Mouse (Mus musculus): Measurements from ENCODE around the gene Gatad2b. TPM values are rescaled to one million over a fixed set of nuclear protein-coding genes. Genes with fewer than 3 reads are reported as not detected.
A peak's percentile ranks its signal among the peaks of the same experiment; 100 is the strongest.
"Not testable (repeated sequence)": the region's sequence is repeated elsewhere in the genome, so short reads cannot be mapped to it uniquely, and the experiment has no call there.

Gene Gatad2b
- polyA plus RNA-seq (2012; rRNA removed) = 9.0 and 15.1 TPM in 2 replicates

DNA sequence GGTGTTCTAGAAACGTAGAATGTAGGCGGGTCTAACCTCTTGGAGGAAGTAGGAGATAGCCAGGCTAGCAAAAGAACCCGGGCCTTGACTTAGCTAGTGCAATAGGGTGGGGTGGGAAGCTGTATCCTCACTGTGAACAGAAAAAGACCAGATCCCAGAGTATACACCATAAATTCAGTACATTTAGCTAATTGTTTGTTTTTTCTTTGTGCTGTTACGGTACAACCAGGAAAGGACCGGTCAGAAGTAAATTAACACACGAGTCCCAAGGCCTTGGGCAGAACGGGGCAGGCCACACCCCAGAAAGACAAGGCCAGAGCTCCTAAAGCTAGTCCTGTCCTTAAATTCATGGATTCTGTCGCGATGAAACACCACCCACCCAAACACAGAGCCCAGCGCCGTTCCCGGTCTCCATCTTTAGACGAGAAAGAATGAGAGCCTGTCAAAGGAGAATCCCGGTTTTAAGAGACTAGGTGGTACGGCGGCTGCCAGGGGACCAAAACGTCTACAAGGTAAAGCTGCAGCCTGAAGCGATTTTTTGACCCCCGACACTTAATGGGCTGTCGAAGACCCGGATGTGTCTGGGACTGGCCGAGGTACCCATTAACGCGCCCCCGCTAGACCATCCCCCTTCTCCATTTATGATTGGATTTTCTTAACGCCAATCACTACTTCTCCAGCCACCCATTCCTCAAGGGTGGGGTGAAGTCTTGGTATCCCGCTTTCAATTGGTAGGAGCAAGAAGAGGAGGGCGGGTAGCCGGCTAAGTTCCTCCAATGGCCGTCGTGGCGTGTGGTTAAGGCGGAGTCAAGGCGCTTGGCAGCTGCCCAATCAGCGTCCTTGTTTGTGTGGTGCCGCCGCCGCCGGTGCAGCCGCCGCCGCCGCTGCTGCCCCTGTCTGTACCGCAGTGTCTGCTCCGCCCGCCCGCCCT lies at the start of gene Gatad2b:
TSS of gene Gatad2b (plus strand) at position 834 of the 931 bp plus-strand sequence.
- peak; percentile 49; the same call in 1 of the 2 replicates for TF ChIP-seq POLR2A (IDR thresholded peaks at IDR 0.05; ENCODE audit: low read depth, low read length)
- no peak for TF ChIP-seq CTCF (IDR thresholded peaks at IDR 0.05; ENCODE audit: extremely low read depth, insufficient read length, insufficient replicate concordance, low read depth, low read length)
- H3K27ac ChIP-seq (ENCODE audit: insufficient read depth, low read depth, low read length) = peak within 1 kb of the TSS; percentile 91
- H3K27me3 ChIP-seq (ENCODE audit: control insufficient read depth, insufficient read depth, low read length) = no peaks in the 10 kb centered on the region
- H3K4me1 ChIP-seq (ENCODE audit: control insufficient read depth, insufficient read depth, insufficient read length, low read length) = peaks cover 3% of the 10 kb centered on the region
- H3K4me3 ChIP-seq (ENCODE audit: low read depth, low read length) = peak within 1 kb of the TSS; percentile 76
- under 1% methylated on average over 46 of the region's 47 CpGs for WGBS
- no peaks in the 10 kb centered on the region; the same call in 1 of the 2 replicates for H3K36me3 ChIP-seq (ENCODE audit: control insufficient read depth, insufficient read depth, low read length)

DNA sequence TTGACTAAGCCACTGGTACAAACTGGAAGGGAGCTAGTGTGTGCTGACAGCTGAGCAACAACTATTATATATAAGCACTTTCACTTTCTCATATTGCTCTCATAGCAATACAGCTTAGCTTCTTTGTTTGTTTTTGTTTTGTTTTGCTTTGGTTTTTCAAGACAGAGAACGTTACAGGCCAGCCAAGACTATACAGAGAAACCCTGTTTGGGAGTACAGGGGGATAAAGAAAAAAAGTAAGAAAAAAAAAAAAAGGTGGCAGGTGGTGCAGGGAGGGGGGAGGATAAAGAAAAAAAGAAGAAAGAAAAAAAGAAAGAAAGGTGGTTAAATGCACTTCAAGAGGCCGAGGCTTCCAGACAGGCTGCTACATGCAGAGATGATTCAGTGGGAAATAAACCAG lies 47.6 kb upstream of the Gatad2b start:
- WGBS = 54% methylated on average over 2 of the region's 2 CpGs
- Histone ChIP-seq H3K27me3 (ENCODE audit: control insufficient read depth, insufficient read depth, low read length) (no peaks in the 10 kb centered on the region), H3K4me1 (ENCODE audit: control insufficient read depth, insufficient read depth, insufficient read length, low read length) (peaks cover 14% of the 10 kb centered on the region; the same call in 1 of the 2 replicates), H3K36me3 (ENCODE audit: control insufficient read depth, insufficient read depth, low read length) (peaks cover 5% of the 10 kb centered on the region), H3K27ac (ENCODE audit: insufficient read depth, low read depth, low read length) (no peak overlapping the region), H3K4me3 (ENCODE audit: low read depth, low read length) (no peak overlapping the region)
- TF ChIP-seq POLR2A (IDR thresholded peaks at IDR 0.05; ENCODE audit: low read depth, low read length) (no peak), CTCF (IDR thresholded peaks at IDR 0.05; ENCODE audit: extremely low read depth, insufficient read length, insufficient replicate concordance, low read depth, low read length) (no peak)

DNA sequence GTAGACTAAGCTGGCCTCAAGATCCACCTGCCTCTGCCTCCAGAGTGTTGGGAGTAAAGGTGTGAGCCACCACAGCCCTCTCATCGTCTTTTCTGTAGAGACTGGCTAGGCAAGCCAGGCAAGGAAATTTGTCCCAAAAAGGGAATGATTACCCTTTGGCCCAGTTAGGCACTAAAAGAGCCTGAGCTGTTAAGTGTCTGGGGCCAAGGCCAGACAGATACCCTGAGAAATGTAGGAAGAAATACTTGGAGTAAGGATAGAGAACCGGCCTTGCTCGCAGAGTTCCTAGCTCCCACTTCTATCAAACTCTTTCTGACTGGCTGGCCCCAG lies 45.4 kb upstream of the Gatad2b start:
- TF ChIP-seq POLR2A (IDR thresholded peaks at IDR 0.05; ENCODE audit: low read depth, low read length) = no peak
- peak; percentile 13; the same call in 1 of the 2 replicates for TF ChIP-seq CTCF (IDR thresholded peaks at IDR 0.05; ENCODE audit: extremely low read depth, insufficient read length, insufficient replicate concordance, low read depth, low read length)
- peaks cover 18% of the 10 kb centered on the region for H3K36me3 ChIP-seq (ENCODE audit: control insufficient read depth, insufficient read depth, low read length)

DNA sequence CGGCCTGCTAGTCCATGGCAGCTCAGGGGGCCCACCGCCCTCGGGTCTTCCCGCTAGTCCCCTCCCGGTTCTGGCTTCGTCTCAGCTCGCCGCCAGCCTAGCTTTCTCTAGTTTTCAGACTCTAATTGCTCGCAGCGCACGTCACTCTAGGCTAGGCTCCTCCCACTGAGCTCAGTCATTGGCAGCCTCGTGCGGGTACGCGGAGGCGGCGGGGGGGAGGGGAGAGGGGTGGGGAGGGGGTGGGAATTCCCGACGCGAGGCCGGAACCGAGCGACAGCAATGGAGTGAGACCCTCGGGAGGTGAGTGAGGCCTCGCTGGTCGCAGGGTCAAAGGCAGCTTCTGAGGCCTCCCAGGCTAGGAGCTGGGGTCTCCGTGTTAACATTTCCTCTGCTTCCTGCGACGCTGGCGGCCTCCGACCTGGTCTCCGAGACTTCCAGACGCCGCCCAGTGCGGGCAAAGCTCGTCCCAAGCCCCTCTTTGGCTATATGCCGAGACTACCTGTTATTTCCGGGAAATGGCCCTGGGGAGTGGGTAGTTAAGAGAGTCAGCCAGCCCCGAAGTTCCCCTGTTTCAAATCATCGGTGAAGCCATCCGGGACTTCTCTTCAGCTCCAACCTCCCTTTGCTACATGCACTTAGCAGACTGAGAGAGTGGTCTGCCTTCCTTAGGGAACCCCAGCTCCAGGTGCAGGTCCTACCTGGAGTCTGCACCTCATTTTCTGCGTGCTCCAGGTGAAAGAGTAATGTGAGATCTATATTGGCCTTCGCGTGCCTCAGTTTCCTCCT lies 44.8 kb upstream of the Gatad2b start, which contains the start of gene Slc39a1:
TSS of gene Slc39a1 (plus strand) at position 213 of the 786 bp plus-strand sequence.
- Histone ChIP-seq H3K36me3 (ENCODE audit: control insufficient read depth, insufficient read depth, low read length) (peaks cover 18% of the 10 kb centered on the region), H3K4me3 (ENCODE audit: low read depth, low read length) (peak within 1 kb of the TSS; percentile 79), H3K27me3 (ENCODE audit: control insufficient read depth, insufficient read depth, low read length) (no peaks in the 10 kb centered on the region), H3K27ac (ENCODE audit: insufficient read depth, low read depth, low read length) (peak within 1 kb of the TSS; percentile 89), H3K4me1 (ENCODE audit: control insufficient read depth, insufficient read depth, insufficient read length, low read length) (peaks cover 6% of the 10 kb centered on the region; the same call in 1 of the 2 replicates)
- under 1% methylated on average over 44 of the region's 44 CpGs for WGBS
- TF ChIP-seq POLR2A (IDR thresholded peaks at IDR 0.05; ENCODE audit: low read depth, low read length) (peak; percentile 83), CTCF (IDR thresholded peaks at IDR 0.05; ENCODE audit: extremely low read depth, insufficient read length, insufficient replicate concordance, low read depth, low read length) (no peak)

More for the DNA sequence above, 45.4 kb upstream of the Gatad2b start:
- under 1% methylated on average over 3 of the region's 3 CpGs for WGBS
- Histone ChIP-seq H3K27ac (ENCODE audit: insufficient read depth, low read depth, low read length) (peak overlapping the region; percentile 89), H3K27me3 (ENCODE audit: control insufficient read depth, insufficient read depth, low read length) (no peaks in the 10 kb centered on the region), H3K4me3 (ENCODE audit: low read depth, low read length) (peak overlapping the region; percentile 68), H3K4me1 (ENCODE audit: control insufficient read depth, insufficient read depth, insufficient read length, low read length) (peaks cover 6% of the 10 kb centered on the region; the same call in 1 of the 2 replicates)

DNA sequence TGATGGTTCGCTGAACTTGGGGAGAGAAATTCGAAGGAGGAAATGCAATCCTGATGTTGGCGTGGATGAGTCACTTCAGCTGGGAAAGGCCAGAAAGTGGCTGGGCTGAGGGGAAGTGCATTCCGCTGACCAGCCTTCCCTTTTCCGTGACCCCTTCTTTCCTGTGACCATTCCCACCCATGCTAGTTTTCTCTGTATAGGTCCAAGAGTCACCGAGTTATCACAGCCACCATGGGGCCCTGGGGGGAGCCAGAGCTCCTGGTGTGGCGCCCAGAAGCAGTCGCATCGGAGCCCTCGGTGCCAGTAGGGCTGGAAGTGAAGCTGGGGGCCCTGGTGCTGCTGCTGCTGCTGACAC lies 44.3 kb upstream of the Gatad2b start:
- WGBS = under 1% methylated on average over 10 of the region's 10 CpGs
- H3K4me3 ChIP-seq (ENCODE audit: low read depth, low read length) = peak overlapping the region; percentile 79
- H3K4me1 ChIP-seq (ENCODE audit: control insufficient read depth, insufficient read depth, insufficient read length, low read length) = peaks cover 6% of the 10 kb centered on the region; the same call in 1 of the 2 replicates
- H3K27ac ChIP-seq (ENCODE audit: insufficient read depth, low read depth, low read length) = peak overlapping the region; percentile 89
- peaks cover 18% of the 10 kb centered on the region for H3K36me3 ChIP-seq (ENCODE audit: control insufficient read depth, insufficient read depth, low read length)
- H3K27me3 ChIP-seq (ENCODE audit: control insufficient read depth, insufficient read depth, low read length) = no peaks in the 10 kb centered on the region
- TF ChIP-seq POLR2A (IDR thresholded peaks at IDR 0.05; ENCODE audit: low read depth, low read length) (no peak), CTCF (IDR thresholded peaks at IDR 0.05; ENCODE audit: extremely low read depth, insufficient read length, insufficient replicate concordance, low read depth, low read length) (no peak)

DNA sequence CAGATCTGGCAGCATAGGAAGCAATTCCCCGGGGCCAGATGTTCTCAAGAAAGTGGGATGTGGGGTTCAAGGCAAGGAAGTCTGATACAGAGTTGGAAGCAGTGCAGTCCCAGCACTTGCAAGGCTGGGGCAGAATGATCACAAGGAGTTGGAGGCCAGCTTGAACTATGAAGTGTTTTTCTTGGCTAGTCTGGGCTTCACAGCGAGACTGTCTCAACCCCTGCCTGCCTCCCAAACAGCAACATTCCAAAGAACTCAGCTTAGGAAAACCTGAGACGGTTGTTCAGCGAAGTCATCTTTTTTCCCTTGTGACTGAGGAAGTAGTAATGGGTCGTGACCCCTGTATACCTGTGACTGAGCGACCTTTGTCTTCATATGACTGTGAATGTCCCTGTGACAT lies 42.2 kb upstream of the Gatad2b start:
- Histone ChIP-seq H3K27ac (ENCODE audit: insufficient read depth, low read depth, low read length) (no peak overlapping the region), H3K4me3 (ENCODE audit: low read depth, low read length) (no peak overlapping the region), H3K27me3 (ENCODE audit: control insufficient read depth, insufficient read depth, low read length) (no peaks in the 10 kb centered on the region), H3K4me1 (ENCODE audit: control insufficient read depth, insufficient read depth, insufficient read length, low read length) (peaks cover 7% of the 10 kb centered on the region; the same call in 1 of the 2 replicates), H3K36me3 (ENCODE audit: control insufficient read depth, insufficient read depth, low read length) (peaks cover 18% of the 10 kb centered on the region)
- TF ChIP-seq CTCF (IDR thresholded peaks at IDR 0.05; ENCODE audit: extremely low read depth, insufficient read length, insufficient replicate concordance, low read depth, low read length) (no peak), POLR2A (IDR thresholded peaks at IDR 0.05; ENCODE audit: low read depth, low read length) (no peak)
- 83% methylated on average over 6 of the region's 6 CpGs for WGBS

DNA sequence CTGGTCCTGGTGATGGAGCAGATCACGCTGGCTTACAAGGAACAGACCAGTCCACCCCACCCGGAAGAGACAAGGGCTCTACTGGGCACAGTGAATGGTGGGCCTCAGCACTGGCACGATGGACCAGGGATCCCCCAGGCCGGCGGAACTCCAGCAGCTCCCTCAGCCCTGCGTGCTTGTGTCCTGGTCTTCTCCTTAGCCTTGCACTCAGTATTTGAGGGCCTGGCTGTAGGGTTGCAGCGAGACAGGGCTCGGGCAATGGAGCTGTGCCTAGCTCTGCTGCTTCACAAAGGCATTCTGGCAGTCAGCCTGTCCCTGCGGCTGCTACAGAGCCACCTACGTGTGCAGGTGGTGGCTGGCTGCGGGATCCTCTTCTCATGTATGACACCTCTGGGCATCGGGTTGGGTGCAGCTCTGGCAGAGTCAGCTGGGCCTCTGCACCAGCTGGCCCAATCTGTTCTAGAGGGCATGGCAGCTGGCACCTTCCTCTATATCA lies 41.2 kb upstream of the Gatad2b start:
- 86% methylated on average over 10 of the region's 12 CpGs for WGBS
- not testable (repeated sequence) for H3K4me3 ChIP-seq (ENCODE audit: low read depth, low read length); H3K4me1 ChIP-seq (ENCODE audit: control insufficient read depth, insufficient read depth, insufficient read length, low read length); H3K27me3 ChIP-seq (ENCODE audit: control insufficient read depth, insufficient read depth, low read length); H3K27ac ChIP-seq (ENCODE audit: insufficient read depth, low read depth, low read length)
- H3K36me3 ChIP-seq (ENCODE audit: control insufficient read depth, insufficient read depth, low read length) = peaks cover 18% of the 10 kb centered on the region

DNA sequence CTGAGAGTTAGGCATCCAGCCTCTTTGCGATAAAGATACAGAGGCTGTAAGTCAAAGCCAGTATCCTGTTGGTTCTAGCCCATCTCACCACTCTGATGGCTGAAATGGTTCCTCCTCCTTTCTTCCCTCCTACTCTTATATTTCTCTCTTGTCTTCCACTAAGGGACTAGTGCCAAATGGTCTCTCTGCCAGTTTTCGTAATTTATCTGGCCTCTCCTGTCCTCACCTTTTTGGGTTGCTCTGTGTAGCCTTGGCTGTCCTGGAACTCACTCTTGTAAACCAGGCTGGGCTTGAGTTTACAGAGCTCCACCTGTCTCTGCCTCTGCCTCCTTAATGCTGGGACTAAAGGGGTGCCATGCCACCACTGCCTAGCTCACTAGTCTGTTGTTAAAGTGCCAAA lies 40.3 kb upstream of the Gatad2b start:
- H3K27ac ChIP-seq (ENCODE audit: insufficient read depth, low read depth, low read length); H3K4me3 ChIP-seq (ENCODE audit: low read depth, low read length); H3K4me1 ChIP-seq (ENCODE audit: control insufficient read depth, insufficient read depth, insufficient read length, low read length); H3K27me3 ChIP-seq (ENCODE audit: control insufficient read depth, insufficient read depth, low read length): not testable (repeated sequence)
- peaks cover 23% of the 10 kb centered on the region for H3K36me3 ChIP-seq (ENCODE audit: control insufficient read depth, insufficient read depth, low read length)
- whole genome bisulfite sequencing = 89% methylated on average over 2 of the region's 2 CpGs

DNA sequence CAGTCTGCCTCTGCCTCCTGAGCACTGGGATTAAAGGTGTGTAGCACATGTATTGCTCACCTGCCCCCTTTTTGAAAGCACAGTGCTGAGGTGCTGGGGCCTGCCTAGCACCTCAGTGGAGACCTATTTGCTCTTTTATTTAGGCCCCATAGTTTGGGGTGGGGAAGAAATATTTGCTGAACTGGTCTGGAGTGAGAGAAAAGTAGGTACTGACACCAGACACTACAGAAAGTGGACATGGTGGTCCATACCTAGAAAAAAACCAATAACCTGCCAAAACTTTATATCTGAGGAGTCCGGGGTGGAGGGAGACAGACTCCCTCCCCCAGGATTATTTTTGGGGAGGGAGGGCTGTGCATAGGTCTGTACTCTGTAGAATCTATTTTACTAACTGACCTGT lies 39.8 kb upstream of the Gatad2b start:
- not testable (repeated sequence) for H3K4me3 ChIP-seq (ENCODE audit: low read depth, low read length); H3K27ac ChIP-seq (ENCODE audit: insufficient read depth, low read depth, low read length); H3K27me3 ChIP-seq (ENCODE audit: control insufficient read depth, insufficient read depth, low read length); H3K4me1 ChIP-seq (ENCODE audit: control insufficient read depth, insufficient read depth, insufficient read length, low read length)
- WGBS = 54% methylated on average over 1 of the region's 1 CpGs
- peaks cover 23% of the 10 kb centered on the region for H3K36me3 ChIP-seq (ENCODE audit: control insufficient read depth, insufficient read depth, low read length)
